Mouse (Mus musculus): ENCODE measurements around the gene Wdr70. TPM values are rescaled to one million over a fixed set of nuclear protein-coding genes. Genes with fewer than 3 reads are reported as not detected.

The Wdr70 gene
- total RNA-seq, 2 experiments from 2014 or later = 29.9 to 30.2 TPM

GRCm38 (mm10) chr15:7941690-7942089 is 157.3 kb downstream of the Wdr70 start:
- no peak for DNase-seq (ENCODE audit: extremely low spot score in 1 of 2, low spot score in 1 of 2)

GRCm38 (mm10) chr15:7935571-7936165 is 163.3 kb downstream of the Wdr70 start:
- DNase-seq (ENCODE audit: extremely low spot score in 1 of 2, low spot score in 1 of 2) = no peak

GRCm38 (mm10) chr15:7934580-7934979 is 164.4 kb downstream of the Wdr70 start:
- no peak for DNase-seq (ENCODE audit: extremely low spot score in 1 of 2, low spot score in 1 of 2)

GRCm38 (mm10) chr15:7934105-7934504 is 164.9 kb downstream of the Wdr70 start:
- DNase-seq (ENCODE audit: extremely low spot score in 1 of 2, low spot score in 1 of 2) = no peak

- DNase-seq (ENCODE audit: extremely low spot score in 1 of 2, low spot score in 1 of 2) = no peak
Observed at GRCm38 (mm10) chr15:7931605-7932008, 167.4 kb downstream of the Wdr70 start.

GRCm38 (mm10) chr15:7925382-7925781 is 173.6 kb downstream of the Wdr70 start:
- no peak for DNase-seq (ENCODE audit: extremely low spot score in 1 of 2, low spot score in 1 of 2)

GRCm38 (mm10) chr15:7923281-7923680 is 175.7 kb downstream of the Wdr70 start:
- DNase-seq (ENCODE audit: extremely low spot score in 1 of 2, low spot score in 1 of 2) = no peak

GRCm38 (mm10) chr15:7922291-7923037 is 176.5 kb downstream of the Wdr70 start:
- no peak for DNase-seq (ENCODE audit: extremely low spot score in 1 of 2, low spot score in 1 of 2)

GRCm38 (mm10) chr15:7921124-7921523 is 177.9 kb downstream of the Wdr70 start:
- no peak for DNase-seq (ENCODE audit: extremely low spot score in 1 of 2, low spot score in 1 of 2)

- DNase-seq (ENCODE audit: extremely low spot score in 1 of 2, low spot score in 1 of 2) = no peak
Observed at GRCm38 (mm10) chr15:7906491-7907035, 192.4 kb downstream of the Wdr70 start.

GRCm38 (mm10) chr15:7899286-7899685 is 199.7 kb downstream of the Wdr70 start:
- DNase-seq (ENCODE audit: extremely low spot score in 1 of 2, low spot score in 1 of 2) = no peak

GRCm38 (mm10) chr15:7891547-7892282 is 207.3 kb downstream of the Wdr70 start:
- no peak for DNase-seq (ENCODE audit: extremely low spot score in 1 of 2, low spot score in 1 of 2)

- no peak for DNase-seq (ENCODE audit: extremely low spot score in 1 of 2, low spot score in 1 of 2)
Observed at GRCm38 (mm10) chr15:7890286-7890685, 208.7 kb downstream of the Wdr70 start.

GRCm38 (mm10) chr15:7889362-7889674 is 209.7 kb downstream of the Wdr70 start:
- DNase-seq (ENCODE audit: extremely low spot score in 1 of 2, low spot score in 1 of 2) = no peak

- no peak for DNase-seq (ENCODE audit: extremely low spot score in 1 of 2, low spot score in 1 of 2)
Observed at GRCm38 (mm10) chr15:7888617-7889361, 210.2 kb downstream of the Wdr70 start.

- DNase-seq (ENCODE audit: extremely low spot score in 1 of 2, low spot score in 1 of 2) = no peak
Observed at GRCm38 (mm10) chr15:7886591-7886990, 212.4 kb downstream of the Wdr70 start.

- DNase-seq (ENCODE audit: extremely low spot score in 1 of 2, low spot score in 1 of 2) = no peak
Observed at GRCm38 (mm10) chr15:7885106-7885505, 213.9 kb downstream of the Wdr70 start.

- no peak for DNase-seq (ENCODE audit: extremely low spot score in 1 of 2, low spot score in 1 of 2)
Observed at GRCm38 (mm10) chr15:7884181-7884580, 214.8 kb downstream of the Wdr70 start.

GRCm38 (mm10) chr15:7879956-7880355 is 219.1 kb downstream of the Wdr70 start:
- DNase-seq (ENCODE audit: extremely low spot score in 1 of 2, low spot score in 1 of 2) = no peak

GRCm38 (mm10) chr15:7878861-7879260 is 220.1 kb downstream of the Wdr70 start:
- DNase-seq (ENCODE audit: extremely low spot score in 1 of 2, low spot score in 1 of 2) = no peak
